Mouse (Mus musculus): ENCODE results near the gene Tma7. TPM values are rescaled to one million over a fixed set of nuclear protein-coding genes. Genes with fewer than 3 reads are reported as not detected.

The Tma7 gene
- polyA plus RNA-seq, 1 experiment from 2014 or later, result 683 TPM

DNA sequence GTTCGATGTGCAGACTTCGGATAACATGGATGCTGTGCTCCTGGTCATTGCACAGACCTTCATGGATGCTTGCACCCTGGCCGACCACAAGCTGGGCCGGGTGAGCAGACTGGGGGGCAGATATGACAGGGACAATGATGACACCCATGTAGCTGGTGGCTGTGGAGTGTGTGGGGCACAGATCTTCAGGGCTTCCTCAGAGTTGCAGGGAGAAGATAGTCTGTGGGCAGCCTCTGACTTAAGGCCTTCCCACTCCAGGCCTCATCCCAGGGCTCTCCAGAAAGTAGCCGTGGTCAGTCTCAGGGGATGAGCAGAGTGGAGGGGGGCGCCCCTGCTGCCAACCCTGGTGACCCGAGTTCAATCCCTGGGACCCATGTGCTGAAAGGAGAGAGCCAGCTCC, 32.5 kb upstream of the Tma7 start:
- Histone ChIP-seq H3K4me3 (ENCODE audit: low read depth, low read length) (no peak overlapping the region), H3K36me3 (ENCODE audit: control insufficient read depth, insufficient read depth) (peaks cover 28% of the 10 kb centered on the region), H3K4me2 (replicated peaks; ENCODE audit: low read depth) (no peak overlapping the region), H3K9me3 (ENCODE audit: control insufficient read depth) (no peaks in the 10 kb centered on the region), H3K27me3 (replicated peaks; ENCODE audit: control insufficient read depth, insufficient read depth, low read length) (no peaks in the 10 kb centered on the region), H3K9ac (ENCODE audit: low read depth, low read length) (no peak overlapping the region), H3K4me1 (replicated peaks; ENCODE audit: control insufficient read depth, insufficient read depth, low read length) (no peaks in the 10 kb centered on the region), H3K27ac (ENCODE audit: low read depth, low read length) (no peak overlapping the region; the same call in 1 of the 2 replicates)
- WGBS, result 86% methylated on average over 7 of the region's 7 CpGs
- no peak for TF ChIP-seq CTCF (IDR thresholded peaks at IDR 0.05; ENCODE audit: low read depth)
- no peak for ATAC-seq

DNA sequence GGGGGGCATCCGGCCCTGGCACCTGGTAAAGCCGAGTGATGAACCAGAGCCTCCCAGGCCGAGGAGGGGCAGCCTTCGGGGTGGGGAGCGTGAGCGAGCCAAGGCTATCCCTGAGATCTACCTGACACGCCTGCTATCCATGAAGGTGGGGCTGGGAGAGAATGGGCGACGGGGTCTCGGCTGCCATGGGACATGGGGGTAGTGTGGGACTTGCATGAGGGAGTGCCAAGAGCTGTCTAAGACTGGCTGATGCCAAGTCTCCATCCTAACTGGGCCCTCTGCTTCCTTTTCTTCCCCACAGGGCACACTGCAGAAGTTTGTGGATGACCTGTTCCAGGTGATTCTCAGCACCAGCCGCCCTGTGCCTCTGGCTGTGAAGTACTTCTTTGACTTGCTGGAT, 31.9 kb upstream of the Tma7 start:
- Histone ChIP-seq H3K9ac (ENCODE audit: low read depth, low read length) (no peak overlapping the region), H3K36me3 (ENCODE audit: control insufficient read depth, insufficient read depth) (peaks cover 29% of the 10 kb centered on the region), H3K27ac (ENCODE audit: low read depth, low read length) (no peak overlapping the region), H3K9me3 (ENCODE audit: control insufficient read depth) (no peaks in the 10 kb centered on the region), H3K27me3 (replicated peaks; ENCODE audit: control insufficient read depth, insufficient read depth, low read length) (no peaks in the 10 kb centered on the region), H3K4me3 (ENCODE audit: low read depth, low read length) (no peak overlapping the region), H3K4me2 (replicated peaks; ENCODE audit: low read depth) (no peak overlapping the region), H3K4me1 (replicated peaks; ENCODE audit: control insufficient read depth, insufficient read depth, low read length) (no peaks in the 10 kb centered on the region)
- WGBS, result 91% methylated on average over 11 of the region's 11 CpGs
- TF ChIP-seq CTCF (IDR thresholded peaks at IDR 0.05; ENCODE audit: low read depth), result no peak
- no peak for ATAC-seq

DNA sequence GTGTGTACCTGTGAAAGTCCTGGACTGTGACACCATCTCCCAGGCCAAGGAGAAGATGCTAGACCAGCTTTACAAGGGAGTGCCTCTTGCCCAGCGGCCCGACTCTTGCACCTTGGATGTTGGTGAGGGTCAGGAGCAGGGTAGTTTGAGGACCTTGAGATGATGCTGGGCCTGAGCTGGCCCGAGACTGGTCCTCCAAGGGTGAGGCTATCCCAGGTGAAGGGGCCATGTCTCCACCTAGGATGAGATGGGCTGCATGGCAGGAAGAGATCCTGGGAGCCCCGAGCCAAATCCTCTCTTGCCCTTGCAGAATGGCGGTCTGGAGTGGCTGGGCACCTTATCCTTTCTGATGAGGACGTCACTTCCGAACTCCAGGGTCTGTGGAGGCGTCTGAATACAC, 30.9 kb upstream of the Tma7 start:
- no peak for TF ChIP-seq CTCF (IDR thresholded peaks at IDR 0.05; ENCODE audit: low read depth)

DNA sequence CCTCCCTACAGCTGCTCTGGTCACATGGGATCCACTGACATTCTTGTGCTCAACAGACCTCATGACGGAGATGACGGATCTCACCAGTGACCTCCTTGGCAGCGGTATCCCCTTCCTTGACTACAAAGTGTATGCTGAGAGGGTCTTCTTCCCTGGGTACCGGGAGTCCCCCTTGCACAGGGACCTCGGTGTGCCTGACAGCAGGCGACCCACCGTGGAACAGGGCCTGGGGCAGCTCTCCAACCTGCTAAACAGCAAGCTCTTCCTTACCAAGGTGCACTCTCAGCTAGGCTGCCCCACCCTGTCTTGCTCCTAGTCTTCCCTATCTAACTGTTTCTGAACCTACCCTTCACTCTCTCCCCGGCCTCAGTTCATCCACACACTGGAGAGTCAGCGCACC, 29.2 kb upstream of the Tma7 start:
- no peaks in the 10 kb centered on the region for H3K9me3 ChIP-seq (ENCODE audit: control insufficient read depth)
- no peak for TF ChIP-seq CTCF (IDR thresholded peaks at IDR 0.05; ENCODE audit: low read depth)
- ATAC-seq, result no peak
- H3K27me3 ChIP-seq (replicated peaks; ENCODE audit: control insufficient read depth, insufficient read depth, low read length), result no peaks in the 10 kb centered on the region
- WGBS, result 92% methylated on average over 9 of the region's 9 CpGs
- peaks cover 37% of the 10 kb centered on the region for H3K36me3 ChIP-seq (ENCODE audit: control insufficient read depth, insufficient read depth)
- H3K4me1 ChIP-seq (replicated peaks; ENCODE audit: control insufficient read depth, insufficient read depth, low read length), result no peaks in the 10 kb centered on the region
- no peak overlapping the region for H3K4me3 ChIP-seq (ENCODE audit: low read depth, low read length)
- no peak overlapping the region for H3K4me2 ChIP-seq (replicated peaks; ENCODE audit: low read depth)
- no peak overlapping the region for H3K27ac ChIP-seq (ENCODE audit: low read depth, low read length)
- H3K9ac ChIP-seq (ENCODE audit: low read depth, low read length), result no peak overlapping the region

More for the DNA sequence above, 30.9 kb upstream of the Tma7 start:
- no peak overlapping the region for H3K27ac ChIP-seq (ENCODE audit: low read depth, low read length)
- H3K9me3 ChIP-seq (ENCODE audit: control insufficient read depth), result no peaks in the 10 kb centered on the region
- no peak for ATAC-seq
- H3K9ac ChIP-seq (ENCODE audit: low read depth, low read length), result no peak overlapping the region
- no peaks in the 10 kb centered on the region for H3K4me1 ChIP-seq (replicated peaks; ENCODE audit: control insufficient read depth, insufficient read depth, low read length)
- no peak overlapping the region for H3K4me3 ChIP-seq (ENCODE audit: low read depth, low read length)
- H3K36me3 ChIP-seq (ENCODE audit: control insufficient read depth, insufficient read depth), result peaks cover 34% of the 10 kb centered on the region
- 91% methylated on average over 8 of the region's 8 CpGs for WGBS
- no peak overlapping the region for H3K4me2 ChIP-seq (replicated peaks; ENCODE audit: low read depth)
- no peaks in the 10 kb centered on the region for H3K27me3 ChIP-seq (replicated peaks; ENCODE audit: control insufficient read depth, insufficient read depth, low read length)

DNA sequence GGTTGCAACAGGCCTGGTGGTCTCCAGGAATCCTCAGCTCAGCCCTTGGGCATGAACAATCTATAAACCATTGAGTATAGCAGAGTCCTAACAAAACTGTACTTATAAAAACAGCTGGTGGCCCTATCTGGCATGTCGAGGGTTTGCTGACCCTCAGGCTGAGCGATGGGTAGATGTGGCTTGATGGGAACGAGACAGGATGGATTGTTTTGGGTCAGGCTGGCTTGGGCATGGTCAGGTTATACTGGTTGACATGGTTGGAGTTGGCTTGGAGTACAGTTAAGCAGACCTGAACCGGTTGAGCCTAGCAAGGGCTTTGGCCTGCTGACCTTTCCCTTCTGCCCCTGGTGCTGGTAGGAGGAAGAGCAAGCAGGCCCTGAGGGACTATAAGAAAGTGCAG, 28.7 kb upstream of the Tma7 start:
- H3K9ac ChIP-seq (ENCODE audit: low read depth, low read length), result no peak overlapping the region
- 80% methylated on average over 4 of the region's 4 CpGs for WGBS
- H3K4me1 ChIP-seq (replicated peaks; ENCODE audit: control insufficient read depth, insufficient read depth, low read length), result no peaks in the 10 kb centered on the region
- H3K36me3 ChIP-seq (ENCODE audit: control insufficient read depth, insufficient read depth), result peaks cover 41% of the 10 kb centered on the region
- TF ChIP-seq CTCF (IDR thresholded peaks at IDR 0.05; ENCODE audit: low read depth), result no peak
- H3K4me2 ChIP-seq (replicated peaks; ENCODE audit: low read depth), result no peak overlapping the region
- H3K27ac ChIP-seq (ENCODE audit: low read depth, low read length), result no peak overlapping the region
- H3K9me3 ChIP-seq (ENCODE audit: control insufficient read depth), result no peaks in the 10 kb centered on the region
- ATAC-seq, result no peak
- H3K27me3 ChIP-seq (replicated peaks; ENCODE audit: control insufficient read depth, insufficient read depth, low read length), result no peaks in the 10 kb centered on the region
- H3K4me3 ChIP-seq (ENCODE audit: low read depth, low read length), result no peak overlapping the region

DNA sequence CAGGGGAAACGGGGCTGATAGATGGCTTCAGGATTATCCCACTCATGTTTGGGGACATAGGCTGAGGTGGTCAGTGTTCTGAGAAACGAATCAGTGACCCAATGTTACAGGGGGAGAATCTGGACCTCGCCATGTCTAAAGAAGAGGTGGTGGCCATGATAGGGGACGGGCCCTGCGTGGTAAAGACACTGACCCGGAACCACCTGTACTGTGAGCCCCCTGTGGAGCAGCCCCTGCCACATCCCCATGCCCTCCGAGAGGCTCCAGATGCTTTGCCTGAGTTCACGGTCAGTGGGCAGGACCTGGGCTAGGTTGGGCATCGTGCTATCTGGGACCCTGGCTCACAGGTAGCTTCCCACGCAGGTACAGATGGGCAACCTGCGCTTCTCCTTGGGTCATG, 27.9 kb upstream of the Tma7 start:
- Histone ChIP-seq H3K9ac (ENCODE audit: low read depth, low read length) (no peak overlapping the region), H3K27me3 (replicated peaks; ENCODE audit: control insufficient read depth, insufficient read depth, low read length) (no peaks in the 10 kb centered on the region), H3K4me1 (replicated peaks; ENCODE audit: control insufficient read depth, insufficient read depth, low read length) (no peaks in the 10 kb centered on the region), H3K9me3 (ENCODE audit: control insufficient read depth) (no peaks in the 10 kb centered on the region), H3K27ac (ENCODE audit: low read depth, low read length) (no peak overlapping the region; the same call in 1 of the 2 replicates), H3K4me2 (replicated peaks; ENCODE audit: low read depth) (no peak overlapping the region), H3K36me3 (ENCODE audit: control insufficient read depth, insufficient read depth) (peaks cover 45% of the 10 kb centered on the region), H3K4me3 (ENCODE audit: low read depth, low read length) (no peak overlapping the region)
- no peak for ATAC-seq
- WGBS, result 93% methylated on average over 11 of the region's 11 CpGs
- TF ChIP-seq CTCF (IDR thresholded peaks at IDR 0.05; ENCODE audit: low read depth), result no peak

- Histone ChIP-seq H3K9me3 (ENCODE audit: control insufficient read depth) (no peaks in the 10 kb centered on the region), H3K36me3 (ENCODE audit: control insufficient read depth, insufficient read depth) (peaks cover 36% of the 10 kb centered on the region; the same call in 1 of the 2 replicates), H3K27me3 (replicated peaks; ENCODE audit: control insufficient read depth, insufficient read depth, low read length) (no peaks in the 10 kb centered on the region), H3K9ac (ENCODE audit: low read depth, low read length) (no peak overlapping the region), H3K4me1 (replicated peaks; ENCODE audit: control insufficient read depth, insufficient read depth, low read length) (no peaks in the 10 kb centered on the region), H3K27ac (ENCODE audit: low read depth, low read length) (no peak overlapping the region), H3K4me2 (replicated peaks; ENCODE audit: low read depth) (no peak overlapping the region), H3K4me3 (ENCODE audit: low read depth, low read length) (no peak overlapping the region)
- TF ChIP-seq CTCF (IDR thresholded peaks at IDR 0.05; ENCODE audit: low read depth), result no peak
- 59% methylated on average over 4 of the region's 6 CpGs for WGBS
- no peak for ATAC-seq
Measured at GRCm38 (mm10) chr9:109107341-109107740, 25.0 kb upstream of the Tma7 start.
